Mouse (Mus musculus) limb, embryonic 11.5 days (tissue): ENCODE measurements around the gene Tbxa2r. TPM values are rescaled to one million over a fixed set of nuclear protein-coding genes. Genes with fewer than 3 reads are reported as not detected.
A peak's percentile ranks its signal among the peaks of the same experiment; 100 is the strongest.

Source experiments
- ATAC-seq: fragments of 200-750 bp; cut with Nextera tagmentation; 2 replicates; pipeline ENCODE4 v1.8.0; 2017; ENCODE audit warnings: low read depth; ENCODE audit not compliant: insufficient number of reproducible peaks, low FRiP score, low TSS enrichment
- DNase-seq: peaks from one replicate; pipeline ENCODE4 v3.0.0-alpha.2; 2015; ENCODE audit warnings: low spot score
- H3K27ac ChIP-seq: fragments of 300-500 bp; sonication (generic); replicated peaks from 2 replicates; pipeline ENCODE4 v1.5.1; 2014; ENCODE audit warnings: low read depth, mild to moderate bottlenecking, low read length
- H3K27me3 ChIP-seq: fragments of 300-500 bp; sonication (generic); 2 replicates; pipeline ENCODE4 v1.6.1; 2014; ENCODE audit warnings: mild to moderate bottlenecking, low read length, mixed read lengths; ENCODE audit not compliant: control insufficient read depth, insufficient read depth
- H3K36me3 ChIP-seq: fragments of 300-500 bp; sonication (generic); 2 replicates; pipeline ENCODE4 v1.6.1; 2014; ENCODE audit warnings: mild to moderate bottlenecking, low read length, moderate library complexity, mixed read lengths; ENCODE audit not compliant: control insufficient read depth, insufficient read depth
- H3K4me1 ChIP-seq: fragments of 300-500 bp; sonication (generic); 2 replicates; pipeline ENCODE4 v1.6.1; 2014; ENCODE audit warnings: low read length, mixed read lengths; ENCODE audit not compliant: control insufficient read depth, insufficient read depth
- H3K4me2 ChIP-seq: fragments of 300-500 bp; sonication (generic); 2 replicates; pipeline ENCODE4 v1.6.1; 2014; ENCODE audit warnings: low read depth, mild to moderate bottlenecking, moderate library complexity; ENCODE audit not compliant: severe bottlenecking
- H3K4me3 ChIP-seq: fragments of 300-500 bp; sonication (generic); 2 replicates; pipeline ENCODE4 v1.5.1; 2014; ENCODE audit warnings: low read depth, low read length
- H3K9ac ChIP-seq: fragments of 300-500 bp; sonication (generic); 2 replicates; pipeline ENCODE4 v1.6.1; 2014; ENCODE audit warnings: mild to moderate bottlenecking, low read length
- H3K9me3 ChIP-seq: fragments of 300-500 bp; sonication (generic); 2 replicates; pipeline ENCODE4 v1.6.1; 2016; ENCODE audit warnings: low read length; ENCODE audit not compliant: control insufficient read depth
- WGBS: fragments of 180-500 bp; shearing (Covaris S2); extraction: QIAGEN DNeasy Blood & Tissue Kit; methylation state at CpG from one replicate; pipeline ENCODE4 v1.1.7; 2014; 5-methylcytosine and 5-hydroxymethylcytosine counted together
- polyA plus RNA-seq: library from polyadenylated mRNA; unstranded; fragments of >200 nt; fragmentation: Nextera tagmentation; extraction: Ambion mirVana; gene quantifications from 2 replicates; pipeline ENCODE4 v1.2.1, GENCODE M21; 2014

Tbxa2r gene
- polyA plus RNA-seq, 1 experiment from 2014 or later = 1.7 TPM

DNA sequence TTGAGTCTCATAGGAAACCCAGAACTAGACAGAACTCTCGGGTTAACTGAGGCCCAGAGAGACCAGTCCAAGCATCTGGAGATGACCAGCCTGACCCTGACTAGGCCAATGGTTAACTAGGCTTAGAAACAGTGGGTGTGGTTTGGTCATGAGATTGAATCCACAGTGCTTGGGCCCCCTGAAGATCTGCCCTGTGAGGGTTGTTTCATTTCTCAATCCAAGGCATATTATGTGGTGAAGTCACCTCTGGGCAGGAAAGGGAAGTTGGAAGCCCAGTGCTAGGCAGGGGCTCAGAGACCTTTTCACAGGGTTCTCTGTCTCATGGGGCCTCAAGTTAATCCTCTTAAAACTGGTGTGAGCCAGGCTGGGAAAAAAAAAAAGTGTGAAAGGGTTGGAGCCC is 30.3 kb downstream of the Tbxa2r start:
- Histone ChIP-seq H3K9ac (no peak overlapping the region), H3K4me2 (no peak overlapping the region), H3K36me3 (peaks cover 2% of the 10 kb centered on the region; the same call in 1 of the 2 replicates), H3K4me1 (peaks cover 18% of the 10 kb centered on the region), H3K4me3 (0 out of 2 replicates have a peak overlapping the region, but pooled peaks have one; percentile 77), H3K27ac (no peak overlapping the region), H3K27me3 (peaks cover 14% of the 10 kb centered on the region), H3K9me3 (no peaks in the 10 kb centered on the region)
- ATAC-seq (no peak), DNase-seq (no peak)
- WGBS = 67% methylated on average over 1 of the region's 1 CpGs

DNA sequence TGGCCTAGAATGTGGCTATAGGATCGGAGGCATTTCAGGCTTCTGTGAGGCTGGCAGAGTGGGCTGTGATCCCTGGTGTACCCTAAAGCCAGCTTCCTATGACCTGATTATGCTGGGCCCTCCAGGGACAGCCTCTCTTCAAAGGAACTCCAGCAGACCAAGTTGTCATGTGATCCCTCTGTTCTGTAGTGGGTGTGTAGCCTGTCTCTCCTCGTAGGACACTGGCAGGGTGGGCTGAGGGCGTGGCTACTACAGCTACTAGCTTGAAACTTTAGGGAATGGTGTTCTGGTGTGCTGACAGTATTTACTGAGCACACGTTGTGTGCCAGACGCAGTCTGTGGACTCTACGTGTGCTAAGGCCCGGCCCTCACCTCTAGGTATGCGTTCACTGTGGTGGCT is 32.2 kb downstream of the Tbxa2r start:
- H3K27me3 ChIP-seq = peaks cover 27% of the 10 kb centered on the region
- ATAC-seq = no peak
- H3K4me3 ChIP-seq = no peak overlapping the region

DNA sequence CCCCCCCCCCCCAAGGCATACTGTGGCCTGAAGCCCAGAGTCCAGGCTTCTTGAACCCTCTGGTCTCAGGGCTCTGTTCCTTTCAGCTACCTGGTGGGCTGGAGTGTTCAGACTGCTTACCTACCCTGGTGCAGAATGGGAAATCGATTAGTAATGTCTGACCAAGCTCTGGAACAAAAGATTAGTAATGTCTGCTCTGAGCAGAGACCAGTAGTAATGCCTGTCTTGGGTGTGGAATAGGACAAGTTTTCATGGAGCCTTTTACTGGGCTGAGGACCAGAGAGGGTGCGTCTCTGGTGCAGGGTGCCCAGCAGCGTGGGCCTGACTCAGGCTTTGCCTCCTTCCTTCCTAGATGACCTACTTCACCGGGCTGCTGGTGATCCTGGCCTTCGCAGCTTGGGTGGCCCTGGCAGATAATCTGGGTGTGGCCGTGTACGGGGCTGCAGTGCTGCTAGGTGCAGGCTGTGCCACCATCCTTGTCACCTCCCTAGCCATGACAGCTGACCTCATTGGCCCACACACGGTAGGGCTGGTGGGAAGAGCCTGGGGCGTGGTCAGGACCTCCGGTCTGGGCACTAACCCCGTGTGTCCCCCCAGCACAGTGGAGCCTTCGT is 33.9 kb downstream of the Tbxa2r start:
- Histone ChIP-seq H3K9me3 (no peaks in the 10 kb centered on the region), H3K4me2 (no peak overlapping the region), H3K4me3 (no peak overlapping the region), H3K27me3 (peaks cover 27% of the 10 kb centered on the region), H3K36me3 (peaks cover 9% of the 10 kb centered on the region), H3K4me1 (peaks cover 26% of the 10 kb centered on the region), H3K9ac (no peak overlapping the region), H3K27ac (no peak overlapping the region)
- ATAC-seq (no peak), DNase-seq (no peak)
- 74% methylated on average over 12 of the region's 12 CpGs for WGBS

More for the DNA sequence above, 32.2 kb downstream of the Tbxa2r start:
- 0 out of 2 replicates have a peak overlapping the region, but pooled peaks have one; percentile 0 for H3K9ac ChIP-seq
- no peak overlapping the region for H3K27ac ChIP-seq
- 63% methylated on average over 8 of the region's 8 CpGs for WGBS
- peaks cover 30% of the 10 kb centered on the region for H3K4me1 ChIP-seq
- H3K4me2 ChIP-seq = no peak overlapping the region
- peaks cover 2% of the 10 kb centered on the region; the same call in 1 of the 2 replicates for H3K36me3 ChIP-seq
- DNase-seq = no peak
- H3K9me3 ChIP-seq = no peaks in the 10 kb centered on the region

GRCm38 (mm10) chr10:81363436-81364346 is 35.2 kb downstream of the Tbxa2r start:
- Histone ChIP-seq H3K4me3 (peak overlapping the region; percentile 28), H3K27me3 (peaks cover 27% of the 10 kb centered on the region), H3K4me1 (peaks cover 17% of the 10 kb centered on the region), H3K9ac (no peak overlapping the region; the same call in 1 of the 2 replicates), H3K27ac (no peak overlapping the region), H3K9me3 (no peaks in the 10 kb centered on the region), H3K4me2 (peak overlapping the region; percentile 54), H3K36me3 (peaks cover 19% of the 10 kb centered on the region)
- 0 out of 2 replicates have a peak, but pooled peaks have one; percentile 0 for ATAC-seq
- WGBS = 7% methylated on average over 54 of the region's 54 CpGs
- no peak for DNase-seq

DNA sequence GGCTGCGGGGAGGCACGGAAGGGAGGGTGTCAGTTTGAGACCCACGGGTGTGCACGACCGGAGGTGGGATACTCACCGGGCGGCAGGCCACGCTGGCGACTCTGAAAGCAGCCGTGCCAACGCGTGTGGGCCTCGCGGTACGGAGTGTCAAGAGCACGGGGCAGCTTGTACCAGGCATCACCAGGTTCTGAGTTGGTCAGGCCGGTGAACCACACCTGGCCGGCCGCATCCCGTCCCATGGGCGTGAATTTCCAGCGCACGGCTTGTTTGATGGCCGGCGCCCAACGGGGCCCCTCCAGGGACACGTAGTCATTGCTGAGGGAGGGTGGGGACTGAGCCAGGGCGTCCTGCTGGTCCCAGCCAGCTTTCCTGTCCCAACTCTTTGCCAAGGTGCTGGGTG is 36.1 kb downstream of the Tbxa2r start:
- H3K9ac ChIP-seq = 0 out of 2 replicates have a peak overlapping the region, but pooled peaks have one; percentile 4
- peaks cover 27% of the 10 kb centered on the region for H3K27me3 ChIP-seq
- no peaks in the 10 kb centered on the region for H3K9me3 ChIP-seq
- 11% methylated on average over 28 of the region's 28 CpGs for WGBS
- peak overlapping the region; percentile 28 for H3K4me3 ChIP-seq
- DNase-seq (peak; percentile 54), ATAC-seq (peak; percentile 11; the same call in 1 of the 2 replicates)
- H3K36me3 ChIP-seq = peaks cover 25% of the 10 kb centered on the region
- no peak overlapping the region for H3K27ac ChIP-seq
- peak overlapping the region; percentile 54 for H3K4me2 ChIP-seq
- H3K4me1 ChIP-seq = peaks cover 17% of the 10 kb centered on the region

DNA sequence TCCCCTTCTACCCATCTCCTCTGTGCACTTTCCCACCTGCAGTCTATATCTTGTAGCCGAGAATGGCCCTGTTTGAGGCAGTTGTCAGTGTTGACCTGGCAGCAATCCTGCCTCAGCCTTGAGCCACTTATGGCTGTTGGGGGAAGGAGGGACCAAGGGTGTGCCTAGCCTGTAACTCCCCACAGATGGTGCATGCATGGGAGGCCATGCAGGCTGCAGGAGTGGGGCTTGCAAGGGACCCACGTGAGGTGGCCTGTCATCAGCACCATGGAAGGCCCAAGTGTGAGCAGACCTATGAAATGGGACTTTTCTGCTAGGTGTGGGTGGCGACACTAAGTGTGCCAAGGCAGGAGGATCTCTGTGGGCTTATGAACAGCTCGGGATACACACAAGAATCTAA is 36.5 kb downstream of the Tbxa2r start:
- no peak overlapping the region for H3K9ac ChIP-seq
- H3K36me3 ChIP-seq = peaks cover 28% of the 10 kb centered on the region
- no peaks in the 10 kb centered on the region for H3K9me3 ChIP-seq
- peaks cover 17% of the 10 kb centered on the region for H3K4me1 ChIP-seq
- peaks cover 27% of the 10 kb centered on the region for H3K27me3 ChIP-seq
- peak overlapping the region; percentile 28; the same call in 1 of the 2 replicates for H3K4me3 ChIP-seq
- DNase-seq = peak; percentile 50
- peak; percentile 19; the same call in 1 of the 2 replicates for ATAC-seq
- WGBS = 35% methylated on average over 4 of the region's 4 CpGs
- no peak overlapping the region for H3K27ac ChIP-seq
- peak overlapping the region; percentile 54; the same call in 1 of the 2 replicates for H3K4me2 ChIP-seq

DNA sequence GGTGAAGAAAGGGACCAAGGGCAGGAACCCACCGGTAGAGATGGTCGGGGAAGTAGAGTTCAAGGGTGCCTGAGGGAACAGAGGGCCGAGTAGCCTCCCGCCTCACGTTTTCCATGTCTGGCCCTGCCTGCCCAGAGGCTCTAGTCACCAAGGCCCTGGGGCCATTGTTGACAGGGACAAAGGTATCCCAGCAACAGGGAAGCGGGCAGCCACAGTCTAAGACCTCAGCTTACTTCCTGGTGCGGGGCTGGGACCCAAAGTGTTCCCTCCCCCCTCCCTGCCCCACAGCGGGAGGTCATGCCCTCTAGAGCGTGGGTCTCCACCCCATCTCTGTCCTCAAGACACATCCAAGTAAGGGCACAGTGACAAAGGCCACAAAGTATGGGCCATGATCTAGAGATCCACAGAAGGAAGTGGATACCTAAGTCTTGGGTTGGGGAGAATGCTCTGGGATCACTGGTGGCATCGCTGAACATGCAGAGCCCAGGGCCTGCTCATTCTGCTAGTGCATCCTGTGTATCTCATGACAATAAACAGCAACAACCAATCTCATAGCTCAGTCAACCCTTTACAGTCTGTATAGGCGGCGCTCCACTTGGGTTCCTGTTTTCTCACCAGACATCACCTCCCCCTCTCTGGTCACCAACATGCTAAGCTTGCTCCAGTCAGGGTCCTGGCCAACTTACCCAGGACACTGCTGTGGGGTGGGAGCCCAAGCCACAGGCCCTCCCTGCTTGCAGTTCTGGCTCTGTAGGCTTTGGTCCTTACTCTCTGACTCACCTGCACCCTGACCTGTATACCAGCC is 37.3 kb downstream of the Tbxa2r start, which contains the start of gene 4930404N11Rik:
TSS of gene 4930404N11Rik (minus strand) at position 145 of the 805 bp plus-strand sequence.
- DNase-seq = no peak
- 0 out of 2 replicates have a peak within 1 kb of the TSS, but pooled peaks have one; percentile 4 for H3K9ac ChIP-seq
- peaks cover 27% of the 10 kb centered on the region for H3K27me3 ChIP-seq
- H3K4me2 ChIP-seq = peak within 1 kb of the TSS; percentile 54; the same call in 1 of the 2 replicates
- H3K9me3 ChIP-seq = no peaks in the 10 kb centered on the region
- no peak within 1 kb of the TSS for H3K27ac ChIP-seq
- peaks cover 17% of the 10 kb centered on the region for H3K4me1 ChIP-seq
- 30% methylated on average over 12 of the region's 12 CpGs for WGBS
- ATAC-seq = no peak; the same call in 1 of the 2 replicates
- H3K4me3 ChIP-seq = peak within 1 kb of the TSS; percentile 28
- peaks cover 34% of the 10 kb centered on the region for H3K36me3 ChIP-seq
